In genomic region chr15:21780040-21780439, GRCm38 (mm10) we compare ENCODE assay signal across 14 mouse cellular contexts.
"Had no signal": no experiment of that assay in that cellular context is flagged by ENCODE, and none has a peak within 500 bp of the region (broad histone marks: within the 10 kb centered on the region; RNA-seq: fewer than 3 reads in every experiment).

No protein-coding gene starts in this region.

- H3K27ac ChIP-seq: neural tube, embryonic 15.5 days; stomach, embryonic 15.5 days; stomach, postnatal 0 days had no signal

- DNase-seq: right cerebral cortex, adult 18-20 months; right cerebral cortex, postnatal 14 days; right cerebral cortex, postnatal 25 days; right cerebral cortex, postnatal 4 days; spleen, adult 18-20 months; thymus, adult 18-20 months; thymus, adult 2 months; thymus, postnatal 14 days; thymus, postnatal 25 days; thymus, postnatal 36 days; thymus, postnatal 4 days had no signal

- H3K9me3 ChIP-seq: neural tube, embryonic 15.5 days; stomach, embryonic 15.5 days had no signal

- H3K4me2 ChIP-seq: neural tube, embryonic 15.5 days; stomach, embryonic 15.5 days had no signal

- H3K9ac ChIP-seq: neural tube, embryonic 15.5 days; stomach, embryonic 15.5 days had no signal

- H3K36me3 ChIP-seq: neural tube, embryonic 15.5 days; stomach, embryonic 15.5 days had no signal

- H3K4me1 ChIP-seq: neural tube, embryonic 15.5 days; stomach, embryonic 15.5 days had no signal

- H3K27me3 ChIP-seq: neural tube, embryonic 15.5 days; stomach, embryonic 15.5 days had no signal

- H3K4me3 ChIP-seq: neural tube, embryonic 15.5 days; stomach, embryonic 15.5 days had no signal
